Mouse (Mus musculus) leukemia stem cell, adult 10-12 weeks (primary cell): ENCODE data around the gene Olfr761. TPM values are rescaled to one million over a fixed set of nuclear protein-coding genes. Genes with fewer than 3 reads are reported as not detected.

Experiments
- polyA plus RNA-seq: library from polyadenylated mRNA; stranded (reverse); fragments of >175 nt; gene quantifications from 2 replicates; pipeline ENCODE4 v1.2.3, GENCODE M21; 2012; ENCODE audit warnings: low replicate concordance

The Olfr761 gene
- not detected in 2 replicates for polyA plus RNA-seq

DNA sequence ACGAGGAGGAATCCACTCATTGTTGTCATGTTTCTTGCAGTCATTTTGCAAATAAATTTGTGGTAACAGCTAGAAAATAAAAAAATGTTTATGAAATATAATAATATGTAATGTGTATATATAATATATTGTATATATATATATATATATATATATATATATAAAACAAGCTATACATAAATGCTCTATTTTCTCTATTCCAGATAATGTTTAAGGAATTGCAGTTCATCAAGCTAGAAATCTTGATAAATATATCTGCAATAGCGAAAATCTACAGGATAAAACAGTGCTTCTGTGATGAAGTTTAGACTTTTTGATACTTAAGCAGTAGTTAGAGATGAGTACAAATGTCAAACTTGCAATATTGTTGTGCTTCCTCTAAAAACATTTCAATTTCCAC, at the start of gene Olfr761:
TSS of gene Olfr761 (minus strand) at position 101 of the 400 bp plus-strand sequence.

DNA sequence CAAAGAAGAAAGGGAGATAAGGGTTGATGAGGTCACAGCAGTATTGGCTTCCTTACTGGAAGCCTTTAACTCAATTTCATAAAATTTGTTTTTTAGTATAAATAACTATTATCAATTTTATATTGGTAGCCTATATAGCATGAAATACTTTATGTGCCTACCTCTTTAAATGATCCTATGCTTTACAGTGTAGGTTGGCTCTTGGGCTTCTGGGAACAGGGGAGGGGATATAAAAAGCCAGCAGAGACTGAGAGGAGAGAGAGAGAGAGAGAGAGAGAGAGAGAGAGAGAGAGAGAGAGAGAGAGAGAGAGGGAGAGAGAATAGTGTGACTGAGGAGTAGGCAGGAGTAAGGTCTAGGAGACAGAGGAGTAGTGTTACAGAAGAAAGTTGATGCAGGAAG, 32.6 kb downstream of the Olfr761 start, which contains the start of gene Olfr128:
TSS of gene Olfr128 (plus strand) at position 301 of the 400 bp plus-strand sequence.

Other genes with a start within 250 kb of the Olfr761 start
- gene Olfr120, start 231.3 kb downstream of the Olfr761 start, polyA plus RNA-seq: not detected in 2 replicates
- gene Olfr121, start 204.2 kb downstream of the Olfr761 start, polyA plus RNA-seq: not detected in 2 replicates
- not detected in 2 replicates for gene Olfr122, start 184.5 kb downstream of the Olfr761 start, polyA plus RNA-seq
- not detected in 2 replicates for gene Olfr123, start 159.6 kb downstream of the Olfr761 start, polyA plus RNA-seq
- not detected in 2 replicates for gene Olfr124, start 153.2 kb downstream of the Olfr761 start, polyA plus RNA-seq
- gene Olfr125, start 120.1 kb downstream of the Olfr761 start, polyA plus RNA-seq: not detected in 2 replicates
- not detected in 2 replicates for gene Olfr126, start 105.6 kb downstream of the Olfr761 start, polyA plus RNA-seq
- not detected in 2 replicates for gene Olfr127, start 52.6 kb downstream of the Olfr761 start, polyA plus RNA-seq
- gene Olfr128, start 32.5 kb downstream of the Olfr761 start, polyA plus RNA-seq: not detected in 2 replicates
- gene Olfr129, start 107.0 kb upstream of the Olfr761 start, polyA plus RNA-seq: not detected in 2 replicates
- gene Olfr130, start 110.8 kb upstream of the Olfr761 start, polyA plus RNA-seq: not detected in 2 replicates
- gene Olfr131, start 135.6 kb upstream of the Olfr761 start, polyA plus RNA-seq: not detected in 2 replicates
- gene Olfr132, start 181.4 kb upstream of the Olfr761 start, polyA plus RNA-seq: not detected in 2 replicates
- not detected in 2 replicates for gene Olfr133, start 192.2 kb upstream of the Olfr761 start, polyA plus RNA-seq
- not detected in 2 replicates for gene Olfr134, start 218.3 kb upstream of the Olfr761 start, polyA plus RNA-seq